Mouse (Mus musculus) midbrain, embryonic 16.5 days (tissue): ENCODE measurements around the gene Plcb4. TPM values are rescaled to one million over a fixed set of nuclear protein-coding genes. Genes with fewer than 3 reads are reported as not detected.

Experiments used
- ATAC-seq: fragments of 200-750 bp; cut with Nextera tagmentation; 2 replicates; pipeline ENCODE4 v1.8.0; 2017; ENCODE audit warnings: moderate TSS enrichment
- H3K27ac ChIP-seq: fragments of 300-500 bp; sonication (generic); 2 replicates; pipeline ENCODE4 v1.5.1; 2014; ENCODE audit warnings: mild to moderate bottlenecking, low read length, mixed read lengths
- H3K27me3 ChIP-seq: fragments of 300-500 bp; sonication (generic); 2 replicates; pipeline ENCODE4 v1.6.1; 2014; ENCODE audit warnings: low read depth, low read length, mixed read lengths; ENCODE audit not compliant: control insufficient read depth, insufficient read depth
- H3K36me3 ChIP-seq: fragments of 300-500 bp; sonication (generic); 2 replicates; pipeline ENCODE4 v1.6.1; 2014; ENCODE audit warnings: mild to moderate bottlenecking, low read length, moderate library complexity, mixed read lengths; ENCODE audit not compliant: control insufficient read depth, insufficient read depth
- H3K4me1 ChIP-seq: fragments of 300-500 bp; sonication (generic); 2 replicates; pipeline ENCODE4 v1.6.1; 2014; ENCODE audit warnings: mild to moderate bottlenecking, low read length, mixed read lengths; ENCODE audit not compliant: control insufficient read depth, insufficient read depth
- H3K4me2 ChIP-seq: fragments of 300-500 bp; sonication (generic); 2 replicates; pipeline ENCODE4 v1.6.1; 2014; ENCODE audit warnings: mild to moderate bottlenecking, low read length, mixed read lengths
- H3K4me3 ChIP-seq: fragments of 300-500 bp; sonication (generic); 2 replicates; pipeline ENCODE4 v1.5.1; 2014; ENCODE audit warnings: low read depth, mild to moderate bottlenecking, low read length, moderate library complexity, mixed read lengths
- H3K9ac ChIP-seq: fragments of 300-500 bp; sonication (generic); 2 replicates; pipeline ENCODE4 v1.6.1; 2014; ENCODE audit warnings: low read depth, low read length, mixed read lengths
- H3K9me3 ChIP-seq: fragments of 300-500 bp; sonication (generic); replicated peaks from 2 replicates; pipeline ENCODE4 v1.6.1; 2014; ENCODE audit warnings: mild to moderate bottlenecking, low read length, mixed read lengths; ENCODE audit not compliant: control insufficient read depth, poor library complexity, severe bottlenecking
- WGBS: fragments of 180-500 bp; shearing (Covaris S2); extraction: QIAGEN DNeasy Blood & Tissue Kit; methylation state at CpG from one replicate; pipeline ENCODE4 v1.1.7; 2014; 5-methylcytosine and 5-hydroxymethylcytosine counted together
- polyA plus RNA-seq: library from polyadenylated mRNA; unstranded; fragments of >200 nt; fragmentation: Nextera tagmentation; extraction: Ambion mirVana; gene quantifications from 2 replicates; pipeline ENCODE4 v1.2.1, GENCODE M21; 2015

The Plcb4 gene
- polyA plus RNA-seq, 1 experiment from 2014 or later = 44.4 TPM

GRCm38 (mm10) chr2:135947839-135948238, 289.0 kb downstream of the Plcb4 start:
- Histone ChIP-seq H3K27me3 (no peaks in the 10 kb centered on the region), H3K27ac (no peak overlapping the region), H3K9ac (no peak overlapping the region), H3K4me2 (no peak overlapping the region), H3K36me3 (peaks cover 3% of the 10 kb centered on the region; the same call in 1 of the 2 replicates), H3K4me3 (no peak overlapping the region), H3K4me1 (no peaks in the 10 kb centered on the region), H3K9me3 (no peaks in the 10 kb centered on the region)
- no peak for ATAC-seq
- WGBS = 68% methylated on average over 1 of the region's 1 CpGs

- H3K4me2 ChIP-seq = no peak overlapping the region
Measured at GRCm38 (mm10) chr2:135954760-135955548, 296.1 kb downstream of the Plcb4 start.

GRCm38 (mm10) chr2:135955796-135956195, 297.0 kb downstream of the Plcb4 start:
- peaks cover 3% of the 10 kb centered on the region; the same call in 1 of the 2 replicates for H3K36me3 ChIP-seq
- H3K27ac ChIP-seq = no peak overlapping the region
- H3K9me3 ChIP-seq = no peaks in the 10 kb centered on the region
- no peak overlapping the region for H3K4me3 ChIP-seq
- WGBS = 94% methylated on average over 8 of the region's 8 CpGs
- H3K9ac ChIP-seq = no peak overlapping the region
- no peak for ATAC-seq
- no peaks in the 10 kb centered on the region for H3K4me1 ChIP-seq
- no peaks in the 10 kb centered on the region for H3K27me3 ChIP-seq
- no peak overlapping the region for H3K4me2 ChIP-seq

More at GRCm38 (mm10) chr2:135954760-135955548, 296.1 kb downstream of the Plcb4 start:
- ATAC-seq = no peak
- Histone ChIP-seq H3K4me1 (no peaks in the 10 kb centered on the region), H3K27me3 (no peaks in the 10 kb centered on the region), H3K4me3 (no peak overlapping the region), H3K36me3 (peaks cover 3% of the 10 kb centered on the region; the same call in 1 of the 2 replicates), H3K9me3 (no peaks in the 10 kb centered on the region), H3K27ac (no peak overlapping the region), H3K9ac (no peak overlapping the region)
- 78% methylated on average over 13 of the region's 13 CpGs for WGBS

DNA sequence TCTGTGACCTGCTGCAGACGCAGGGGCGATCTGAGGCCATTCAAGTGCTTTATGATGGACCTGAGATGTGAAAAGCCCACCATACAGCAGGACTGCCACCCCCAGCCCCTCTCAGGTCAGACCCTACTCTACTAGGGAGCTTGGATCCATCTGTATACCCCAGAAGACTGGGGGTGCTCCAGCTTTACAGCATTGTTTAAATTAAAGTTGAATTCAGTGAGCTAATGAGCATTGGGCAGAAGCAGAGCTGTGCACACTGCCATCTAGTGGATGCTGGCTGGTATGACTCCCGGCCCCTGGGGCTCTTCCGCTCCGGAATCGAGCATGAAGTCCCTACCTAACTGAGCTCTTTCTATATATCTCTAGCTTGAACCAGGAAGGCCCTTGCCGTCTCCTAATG, 298.9 kb downstream of the Plcb4 start:
- WGBS = 30% methylated on average over 7 of the region's 7 CpGs
- no peaks in the 10 kb centered on the region for H3K9me3 ChIP-seq
- H3K27me3 ChIP-seq = no peaks in the 10 kb centered on the region
- peaks cover 3% of the 10 kb centered on the region; the same call in 1 of the 2 replicates for H3K36me3 ChIP-seq
- ATAC-seq = peak; percentile 68
- H3K9ac ChIP-seq = no peak overlapping the region
- H3K4me1 ChIP-seq = no peaks in the 10 kb centered on the region
- H3K4me2 ChIP-seq = no peak overlapping the region
- no peak overlapping the region for H3K27ac ChIP-seq
- no peak overlapping the region for H3K4me3 ChIP-seq

- H3K4me3 ChIP-seq = no peak overlapping the region
- H3K9me3 ChIP-seq = no peaks in the 10 kb centered on the region
- WGBS = 94% methylated on average over 17 of the region's 17 CpGs
- H3K36me3 ChIP-seq = peaks cover 3% of the 10 kb centered on the region; the same call in 1 of the 2 replicates
- no peaks in the 10 kb centered on the region for H3K4me1 ChIP-seq
- ATAC-seq = no peak
- H3K27ac ChIP-seq = no peak overlapping the region
- no peaks in the 10 kb centered on the region for H3K27me3 ChIP-seq
- no peak overlapping the region for H3K4me2 ChIP-seq
- no peak overlapping the region for H3K9ac ChIP-seq
Measured at GRCm38 (mm10) chr2:135958453-135958852, 299.6 kb downstream of the Plcb4 start.

DNA sequence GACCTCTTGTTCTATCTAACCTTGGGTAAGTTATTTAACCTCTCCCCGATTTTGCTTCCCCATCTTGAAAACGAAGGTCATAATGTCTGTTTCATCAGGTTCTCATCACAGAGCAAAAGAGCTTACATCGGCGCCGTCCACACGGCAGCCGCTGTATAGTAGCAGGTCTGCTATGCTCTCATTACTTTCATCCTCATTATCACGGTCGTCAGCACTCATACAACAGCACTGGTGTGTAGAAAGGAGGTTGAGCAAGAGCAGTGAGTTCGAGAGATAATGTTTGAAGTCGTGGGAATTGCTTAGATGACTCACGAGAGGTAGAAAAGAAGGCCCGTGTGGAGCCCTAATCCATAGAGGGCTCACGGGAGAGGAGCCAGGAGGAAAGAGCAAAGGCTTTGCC, 304.3 kb downstream of the Plcb4 start:
- Histone ChIP-seq H3K27me3 (no peaks in the 10 kb centered on the region), H3K4me3 (no peak overlapping the region), H3K27ac (no peak overlapping the region), H3K4me1 (no peaks in the 10 kb centered on the region), H3K9me3 (no peaks in the 10 kb centered on the region), H3K4me2 (no peak overlapping the region), H3K9ac (no peak overlapping the region), H3K36me3 (peaks cover 6% of the 10 kb centered on the region; the same call in 1 of the 2 replicates)
- 82% methylated on average over 14 of the region's 14 CpGs for WGBS
- ATAC-seq = no peak

DNA sequence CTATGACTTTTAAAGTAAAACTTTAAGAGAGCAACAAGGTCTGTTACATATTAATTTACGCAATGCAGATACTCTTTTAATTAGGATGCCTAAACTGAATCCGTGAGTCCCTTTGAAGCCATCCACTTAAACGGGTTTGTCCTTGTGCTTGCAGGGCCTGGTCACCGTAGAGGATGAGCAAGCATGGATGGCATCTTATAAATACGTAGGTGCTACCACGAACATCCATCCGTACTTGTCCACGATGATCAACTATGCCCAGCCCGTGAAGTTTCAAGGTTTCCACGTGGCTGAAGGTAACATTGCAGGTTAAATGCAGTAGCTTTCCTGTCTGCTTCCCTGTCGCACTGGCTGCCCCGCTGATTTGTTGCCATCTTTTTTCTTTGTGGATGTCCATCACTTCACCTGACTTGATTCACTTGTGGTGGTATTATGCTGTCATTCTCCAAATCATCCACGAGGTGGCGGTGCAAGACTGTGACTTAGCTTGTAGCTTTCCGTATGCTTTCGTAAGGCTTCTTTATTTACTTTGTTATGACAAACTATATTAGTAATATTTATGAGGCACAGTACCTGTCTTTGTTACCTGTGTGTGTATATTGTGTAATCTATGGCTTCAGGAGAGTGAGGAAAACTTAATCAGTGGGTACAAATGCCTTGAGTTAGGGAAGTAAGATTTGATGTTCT, 308.2 kb downstream of the Plcb4 start:
- H3K9me3 ChIP-seq = no peaks in the 10 kb centered on the region
- H3K27me3 ChIP-seq = no peaks in the 10 kb centered on the region
- WGBS = 57% methylated on average over 16 of the region's 16 CpGs
- H3K4me3 ChIP-seq = no peak overlapping the region
- peak; percentile 55; the same call in 1 of the 2 replicates for ATAC-seq
- no peak overlapping the region for H3K27ac ChIP-seq
- no peak overlapping the region for H3K4me2 ChIP-seq
- no peaks in the 10 kb centered on the region for H3K4me1 ChIP-seq
- peaks cover 6% of the 10 kb centered on the region; the same call in 1 of the 2 replicates for H3K36me3 ChIP-seq
- no peak overlapping the region for H3K9ac ChIP-seq

DNA sequence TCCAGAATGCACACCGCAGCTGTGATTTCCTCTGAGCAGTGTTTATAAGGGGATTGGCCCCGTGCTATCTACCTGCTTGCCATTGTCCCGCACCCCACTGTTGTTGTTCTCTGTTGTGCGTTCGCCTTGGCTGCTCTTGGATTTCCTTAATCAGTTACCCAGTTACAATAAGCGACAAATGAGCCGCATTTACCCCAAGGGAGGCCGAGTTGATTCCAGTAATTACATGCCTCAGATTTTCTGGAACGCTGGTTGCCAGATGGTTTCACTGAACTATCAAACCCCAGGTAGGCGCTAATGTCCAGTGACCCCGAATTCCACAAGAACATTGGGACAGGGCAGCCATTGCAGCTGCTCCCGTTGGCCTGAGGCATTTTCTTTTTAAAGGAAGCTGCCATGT, 309.3 kb downstream of the Plcb4 start:
- WGBS = 49% methylated on average over 12 of the region's 12 CpGs
- no peak for ATAC-seq

DNA sequence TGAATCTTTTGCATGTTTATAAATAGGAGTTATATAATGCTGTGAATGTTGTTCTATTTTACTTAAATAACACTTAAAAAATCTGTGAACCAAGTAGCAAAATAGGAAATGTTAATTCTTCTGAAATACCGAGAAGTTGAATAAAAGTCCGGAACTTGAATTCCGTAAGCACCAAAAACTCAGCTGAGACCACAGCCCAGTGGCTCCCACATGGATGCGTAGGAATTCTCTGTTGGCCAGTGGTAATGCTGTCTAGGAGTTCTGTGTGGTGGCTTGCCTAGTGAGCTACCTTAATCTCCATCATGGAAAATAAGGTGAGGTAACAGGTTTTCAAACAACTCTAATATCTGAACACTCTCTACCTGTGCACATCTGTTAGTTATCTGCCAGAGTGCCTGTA, 312.1 kb downstream of the Plcb4 start:
- WGBS = 96% methylated on average over 4 of the region's 4 CpGs
- Histone ChIP-seq H3K27ac (no peak overlapping the region), H3K36me3 (peaks cover 7% of the 10 kb centered on the region; the same call in 1 of the 2 replicates), H3K4me2 (no peak overlapping the region), H3K9ac (no peak overlapping the region), H3K4me3 (no peak overlapping the region), H3K9me3 (no peaks in the 10 kb centered on the region), H3K4me1 (no peaks in the 10 kb centered on the region), H3K27me3 (no peaks in the 10 kb centered on the region)
- no peak for ATAC-seq

More for the DNA sequence above, 309.3 kb downstream of the Plcb4 start:
- Histone ChIP-seq H3K4me3 (no peak overlapping the region), H3K4me1 (no peaks in the 10 kb centered on the region), H3K4me2 (no peak overlapping the region), H3K9me3 (no peaks in the 10 kb centered on the region), H3K9ac (no peak overlapping the region), H3K27ac (no peak overlapping the region), H3K27me3 (no peaks in the 10 kb centered on the region), H3K36me3 (peaks cover 9% of the 10 kb centered on the region; the same call in 1 of the 2 replicates)
